Comparison of ENCODE assay signal across 18 mouse cellular contexts in the genomic region with DNA sequence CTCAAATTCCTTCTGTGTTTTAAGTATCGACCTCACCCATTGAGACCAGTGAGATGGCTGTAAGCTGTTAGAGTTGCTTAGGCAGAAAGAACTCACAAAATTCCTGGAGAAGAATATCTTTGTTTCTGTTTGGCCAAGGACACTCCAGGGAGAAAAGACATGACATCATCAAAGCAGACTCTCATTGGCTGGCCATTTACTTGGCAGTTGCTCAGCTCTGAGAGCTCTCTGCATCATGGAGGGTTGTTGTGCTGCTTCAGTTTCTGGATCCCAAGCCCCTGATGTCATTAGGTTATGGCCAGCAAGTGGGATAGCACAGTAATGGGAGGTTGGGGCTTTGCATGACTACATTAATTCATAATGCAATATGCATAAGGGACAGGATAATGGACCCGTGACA. TPM values are rescaled to one million over a fixed set of nuclear protein-coding genes. Genes with fewer than 3 reads are reported as not detected.
DNase-seq lines count a peak whose midpoint lies in the region; ATAC-seq and TF ChIP-seq lines count a peak whose summit lies in the region.
"Had no signal": no experiment of that assay in that cellular context is flagged by ENCODE, and none has a peak within 500 bp of the region (broad histone marks: within the 10 kb centered on the region; RNA-seq: fewer than 3 reads in every experiment).

No protein-coding gene starts in this region.

- no peak for DNase-seq in forebrain, embryonic 10.5 days (ENCODE audit: extremely low spot score, low spot score)
- DNase-seq in lung, embryonic 14.5 days = peak; percentile 34
- no peak for DNase-seq in lung, adult 18-20 months
- DNase-seq in Patski (ENCODE audit: low read depth, low spot score) = no peak
- peak; percentile 23 for DNase-seq in heart, postnatal 25 days (ENCODE audit: low spot score)
- DNase-seq in left cerebral cortex, postnatal 36 days (ENCODE audit: low spot score in 2 of 2) = no peak
- DNase-seq in ovary, adult 18-20 months (ENCODE audit: low spot score) = no peak
- DNase-seq: adrenal gland, postnatal 10 days; kidney, postnatal 10 days; right cerebral cortex, postnatal 4 days; thymus, postnatal 25 days had no signal

- POLR2A ChIA-PET in Patski (lab: Charles Lee) = interaction anchor here (0.7 to 1.5 kb wide), 4 partner anchors 8 to 82 kb away, joined by 3 to 5 read pairs (median 4); no protein-coding TSS in a partner anchor

- intact Hi-C loops in heart, postnatal 25 days (cut with DNase I) = no loop called here
- intact Hi-C loops in left cerebral cortex, postnatal 36 days (cut with DNase I) = no loop called here

- no peaks in the 10 kb centered on the region for H3K27me3 ChIP-seq in forebrain, embryonic 15.5 days
- H3K27me3 ChIP-seq in forebrain, embryonic 10.5 days (ENCODE audit: poor library complexity, severe bottlenecking) = no peaks in the 10 kb centered on the region
- H3K27me3 ChIP-seq in lung, embryonic 14.5 days (ENCODE audit: insufficient read depth, low read length) = no peaks in the 10 kb centered on the region
- no peaks in the 10 kb centered on the region for H3K27me3 ChIP-seq in Patski
- H3K27me3 ChIP-seq: heart, embryonic 15.5 days; intestine, embryonic 15.5 days; limb, embryonic 12.5 days; lung, embryonic 15.5 days; midbrain, embryonic 13.5 days; stomach, embryonic 15.5 days had no signal

- CTCF ChIA-PET in Patski (lab: Charles Lee) = interaction anchor here (1.4 to 1.7 kb wide), 3 partner anchors 9 to 41 kb away, joined by 3 to 4 read pairs (median 4); no protein-coding TSS in a partner anchor

- no peak overlapping the region for H3K4me2 ChIP-seq in forebrain, embryonic 15.5 days (replicated peaks)
- no peak overlapping the region for H3K4me2 ChIP-seq in lung, embryonic 14.5 days
- H3K4me2 ChIP-seq: heart, embryonic 15.5 days; intestine, embryonic 15.5 days; limb, embryonic 12.5 days; lung, embryonic 15.5 days; midbrain, embryonic 13.5 days; stomach, embryonic 15.5 days had no signal

- no peak overlapping the region for H3K4me3 ChIP-seq in forebrain, embryonic 15.5 days
- no peak overlapping the region for H3K4me3 ChIP-seq in forebrain, embryonic 10.5 days
- H3K4me3 ChIP-seq in lung, embryonic 14.5 days (ENCODE audit: low read depth, low read length) = no peak overlapping the region
- H3K4me3 ChIP-seq: heart, embryonic 15.5 days; intestine, embryonic 15.5 days; limb, embryonic 12.5 days; lung, embryonic 15.5 days; midbrain, embryonic 13.5 days; stomach, embryonic 15.5 days had no signal

- H3K9ac ChIP-seq in forebrain, embryonic 15.5 days (replicated peaks) = no peak overlapping the region
- no peak overlapping the region for H3K9ac ChIP-seq in lung, embryonic 14.5 days
- H3K9ac ChIP-seq: heart, embryonic 15.5 days; intestine, embryonic 15.5 days; limb, embryonic 12.5 days; lung, embryonic 15.5 days; midbrain, embryonic 13.5 days; stomach, embryonic 15.5 days had no signal

- no peak for TF ChIP-seq CTCF in lung, embryonic 14.5 days (IDR thresholded peaks at IDR 0.05; ENCODE audit: low read depth)
- TF ChIP-seq CTCF in Patski (IDR thresholded peaks at IDR 0.05) = no peak

- peak; percentile 38; the same call in 1 of the 2 replicates for ATAC-seq in forebrain, embryonic 15.5 days (replicated peaks)
- ATAC-seq in lung, embryonic 14.5 days (ENCODE audit: insufficient read depth) = no peak
- peak; percentile 51 for ATAC-seq in Patski
- ATAC-seq: intestine, embryonic 15.5 days; midbrain, embryonic 13.5 days had no signal

- in situ Hi-C loops in Patski (cut with MboI; ENCODE audit: low pct_unique_long_range_greater_than_20kb) = no loop called here

- H3K27ac ChIP-seq in forebrain, embryonic 15.5 days (replicated peaks) = peak overlapping the region; percentile 20; the same call in 1 of the 2 replicates
- H3K27ac ChIP-seq in forebrain, embryonic 10.5 days = no peak overlapping the region
- no peak overlapping the region for H3K27ac ChIP-seq in lung, embryonic 14.5 days (ENCODE audit: low read depth)
- H3K27ac ChIP-seq: heart, embryonic 15.5 days; intestine, embryonic 15.5 days; limb, embryonic 12.5 days; lung, embryonic 15.5 days; midbrain, embryonic 13.5 days; stomach, embryonic 15.5 days had no signal

- no peaks in the 10 kb centered on the region for H3K4me1 ChIP-seq in forebrain, embryonic 15.5 days
- H3K4me1 ChIP-seq in forebrain, embryonic 10.5 days = peaks cover 5% of the 10 kb centered on the region; the same call in 1 of the 2 replicates
- no peaks in the 10 kb centered on the region for H3K4me1 ChIP-seq in lung, embryonic 14.5 days (ENCODE audit: insufficient read depth)
- H3K4me1 ChIP-seq: intestine, embryonic 15.5 days; lung, embryonic 15.5 days; midbrain, embryonic 13.5 days; stomach, embryonic 15.5 days had no signal

- WGBS in forebrain, embryonic 15.5 days = 56% methylated on average over 2 of the region's 2 CpGs
- WGBS in forebrain, embryonic 10.5 days = 87% methylated on average over 2 of the region's 2 CpGs
- WGBS in lung, embryonic 14.5 days = 79% methylated on average over 2 of the region's 2 CpGs

- H3K9me3 ChIP-seq in forebrain, embryonic 15.5 days = no peaks in the 10 kb centered on the region
- no peaks in the 10 kb centered on the region for H3K9me3 ChIP-seq in forebrain, embryonic 10.5 days
- H3K9me3 ChIP-seq in lung, embryonic 14.5 days (ENCODE audit: low read depth, low read length) = no peaks in the 10 kb centered on the region
- H3K9me3 ChIP-seq: heart, embryonic 15.5 days; intestine, embryonic 15.5 days; limb, embryonic 12.5 days; lung, embryonic 15.5 days; midbrain, embryonic 13.5 days; stomach, embryonic 15.5 days had no signal

- H3K36me3 ChIP-seq in forebrain, embryonic 15.5 days = no peaks in the 10 kb centered on the region
- H3K36me3 ChIP-seq in forebrain, embryonic 10.5 days (replicated peaks) = no peaks in the 10 kb centered on the region
- H3K36me3 ChIP-seq in lung, embryonic 14.5 days (ENCODE audit: insufficient read depth) = no peaks in the 10 kb centered on the region
- H3K36me3 ChIP-seq: heart, embryonic 15.5 days; intestine, embryonic 15.5 days; limb, embryonic 12.5 days; lung, embryonic 15.5 days; midbrain, embryonic 13.5 days; stomach, embryonic 15.5 days had no signal

RNA-seq across cellular contexts. Expression of gene Setd7, which starts 35.9 kb away (rescaled TPM):
- polyA plus RNA-seq in forebrain, embryonic 15.5 days (2015; fragmentation: Nextera tagmentation; extraction: Ambion mirVana) = 4.4 and 5.5 TPM in 2 replicates
- polyA plus RNA-seq in forebrain, embryonic 10.5 days (2016; fragmentation: Nextera tagmentation; extraction: Ambion mirVana) = 5.0 TPM in 2 replicates
- polyA plus RNA-seq in lung, embryonic 14.5 days (2014; fragmentation: Nextera tagmentation; extraction: Ambion mirVana) = 4.3 and 4.5 TPM in 2 replicates
- polyA plus RNA-seq in Patski (2021) = 76.5 TPM
- 10 to 100 TPM; 55.4 to 64.8 TPM for total RNA-seq in heart, postnatal 25 days (2021)
- 100 to 1,000 TPM; 138 to 141 TPM for total RNA-seq in left cerebral cortex, postnatal 36 days (2021)

Comparison
In these comparisons a context has a peak if more than half of its experiments do, and no peak if none do; other contexts are left out.
1. DNase-seq: peak in lung, embryonic 14.5 days (single experiment) and heart, postnatal 25 days (single experiment); none in forebrain, embryonic 10.5 days (single experiment), lung, adult 18-20 months (0 of 2), Patski (single experiment), left cerebral cortex, postnatal 36 days (0 of 2) and ovary, adult 18-20 months (single experiment).
2. RNA of gene Setd7, which starts 35.9 kb away (polyA plus RNA-seq): 76.5 TPM in Patski (single experiment); 5.0 TPM in forebrain, embryonic 10.5 days, 4.4 to 5.5 TPM in forebrain, embryonic 15.5 days and 4.3 to 4.5 TPM in lung, embryonic 14.5 days; every median in the first group is over 10 times any median in the second.